Mouse (Mus musculus) heart, postnatal 10 days (tissue): ENCODE results near the gene Qpct. TPM values are rescaled to one million over a fixed set of nuclear protein-coding genes. Genes with fewer than 3 reads are reported as not detected.

Experiments used
- DNase-seq, 2 experiments: peaks; one replicate each; pipeline ENCODE4 v3.0.0; 2021
- intact Hi-C: fragments of 180-260 bp; cut with DNase I; formaldehyde crosslinking; loops from one replicate; pipeline ENCODE4 v1.15.1; 2025
- total RNA-seq, 2 experiments: library from RNA; stranded (reverse); gene quantifications; 2 replicates each; pipeline ENCODE4 v1.2.3; 2021

Qpct gene
- 10 to 100 TPM; 13.7 to 15.9 TPM for total RNA-seq

GRCm38 (mm10) chr17:79051606-79052005, at the start of gene Qpct:
Gene Qpct, plus strand, starts transcription at chr17:79051906.
- DNase-seq: no peak

GRCm38 (mm10) chr17:79013625-79014024, 38.1 kb upstream of the Qpct start:
- intact Hi-C loops: no loop called here
- DNase-seq: no peak

More at GRCm38 (mm10) chr17:79051606-79052005, at the start of gene Qpct:
- intact Hi-C loops: no loop called here

GRCm38 (mm10) chr17:79014911-79015685, 36.6 kb upstream of the Qpct start:
- intact Hi-C loops: no loop called here

GRCm38 (mm10) chr17:79015831-79016230, 35.9 kb upstream of the Qpct start:
- DNase-seq: no peak
- intact Hi-C loops: no loop called here

More at GRCm38 (mm10) chr17:79014911-79015685, 36.6 kb upstream of the Qpct start:
- DNase-seq: no peak

- DNase-seq: no peak
- intact Hi-C loops: no loop called here
These were observed 33.3 kb upstream of the Qpct start for GRCm38 (mm10) chr17:79018422-79018821.

GRCm38 (mm10) chr17:79019726-79020207, 31.9 kb upstream of the Qpct start:
- peak in 1 of 2 experiments; percentile 29 for DNase-seq
- intact Hi-C loops: loop anchor here (2.0 kb wide), 1 partner anchor 25 kb away; no protein-coding TSS in a partner anchor

- intact Hi-C loops: loop anchor here (2.0 kb wide), 1 partner anchor 26 kb away; no protein-coding TSS in a partner anchor
These were observed 31.3 kb upstream of the Qpct start, which contains the start of gene Prkd3 for GRCm38 (mm10) chr17:79020208-79020983. Gene Prkd3, minus strand, starts transcription at chr17:79020816.

GRCm38 (mm10) chr17:79020984-79021335, 30.7 kb upstream of the Qpct start:
- DNase-seq: no peak
- intact Hi-C loops: loop anchor here (2.0 kb wide), 1 partner anchor 26 kb away; no protein-coding TSS in a partner anchor

More at GRCm38 (mm10) chr17:79020208-79020983, 31.3 kb upstream of the Qpct start, which contains the start of gene Prkd3:
- DNase-seq: peak; percentile 77

GRCm38 (mm10) chr17:79022746-79023145, 29.0 kb upstream of the Qpct start:
- intact Hi-C loops: no loop called here
- no peak for DNase-seq

- DNase-seq: no peak
- intact Hi-C loops: no loop called here
These were observed 27.2 kb upstream of the Qpct start for GRCm38 (mm10) chr17:79024544-79024943.

- intact Hi-C loops: no loop called here
- no peak for DNase-seq
These were observed 22.5 kb upstream of the Qpct start for GRCm38 (mm10) chr17:79029226-79029625.

- no peak for DNase-seq
- intact Hi-C loops: no loop called here
These were observed 20.1 kb upstream of the Qpct start for GRCm38 (mm10) chr17:79031569-79031968.

GRCm38 (mm10) chr17:79032782-79033181, 18.9 kb upstream of the Qpct start:
- intact Hi-C loops: no loop called here
- no peak for DNase-seq

- no peak for DNase-seq
These were observed 12.0 kb upstream of the Qpct start for GRCm38 (mm10) chr17:79039660-79040059.

GRCm38 (mm10) chr17:79043705-79044104, 8.0 kb upstream of the Qpct start:
- intact Hi-C loops: no loop called here
- DNase-seq: no peak

More at GRCm38 (mm10) chr17:79039660-79040059, 12.0 kb upstream of the Qpct start:
- intact Hi-C loops: no loop called here

GRCm38 (mm10) chr17:79052088-79052812, 544 bp downstream of the Qpct start:
- peak; percentile 71 to 81 for DNase-seq
- intact Hi-C loops: no loop called here

GRCm38 (mm10) chr17:79058271-79058670, 6.6 kb downstream of the Qpct start:
- intact Hi-C loops: no loop called here
- no peak for DNase-seq

GRCm38 (mm10) chr17:79060221-79060620, 8.5 kb downstream of the Qpct start:
- DNase-seq: no peak
- intact Hi-C loops: no loop called here

- intact Hi-C loops: no loop called here
- no peak for DNase-seq
These were observed 12.5 kb downstream of the Qpct start for GRCm38 (mm10) chr17:79064250-79064649.

- intact Hi-C loops: no loop called here
- no peak for DNase-seq
These were observed 16.9 kb downstream of the Qpct start for GRCm38 (mm10) chr17:79068581-79068980.

- intact Hi-C loops: no loop called here
- DNase-seq: peak; percentile 49 to 56
These were observed 17.3 kb downstream of the Qpct start for GRCm38 (mm10) chr17:79069019-79069418.
